Mouse (Mus musculus) limb, embryonic 12.5 days (tissue): ENCODE data around the gene Ubc. TPM values are rescaled to one million over a fixed set of nuclear protein-coding genes. Genes with fewer than 3 reads are reported as not detected.
"Not testable (repeated sequence)": the region's sequence is repeated elsewhere in the genome, so short reads cannot be mapped to it uniquely, and the experiment has no call there.

Source experiments
- ATAC-seq: fragments of 200-750 bp; cut with Nextera tagmentation; 2 replicates; pipeline ENCODE4 v1.8.0; 2017; ENCODE audit warnings: low read depth, moderate TSS enrichment; ENCODE audit not compliant: insufficient number of reproducible peaks, insufficient read depth, low FRiP score, low TSS enrichment
- H3K27ac ChIP-seq: fragments of 300-500 bp; sonication (generic); 2 replicates; pipeline ENCODE4 v1.5.1; 2016; ENCODE audit warnings: mild to moderate bottlenecking, moderate library complexity
- H3K27me3 ChIP-seq: fragments of 300-500 bp; sonication (generic); 2 replicates; pipeline ENCODE4 v1.6.1; 2016; ENCODE audit warnings: mild to moderate bottlenecking, moderate library complexity
- H3K36me3 ChIP-seq: fragments of 300-500 bp; sonication (generic); 2 replicates; pipeline ENCODE4 v1.6.1; 2016; ENCODE audit warnings: mild to moderate bottlenecking, moderate library complexity
- H3K4me1 ChIP-seq: fragments of 300-500 bp; sonication (generic); replicated peaks from 2 replicates; pipeline ENCODE4 v1.6.1; 2016
- H3K4me2 ChIP-seq: fragments of 300-500 bp; sonication (generic); 2 replicates; pipeline ENCODE4 v1.6.1; 2016; ENCODE audit warnings: mild to moderate bottlenecking, moderate library complexity
- H3K4me3 ChIP-seq: fragments of 300-500 bp; sonication (generic); replicated peaks from 2 replicates; pipeline ENCODE4 v1.5.1; 2016; ENCODE audit warnings: mild to moderate bottlenecking
- H3K9ac ChIP-seq: fragments of 300-500 bp; sonication (generic); replicated peaks from 2 replicates; pipeline ENCODE4 v1.6.1; 2016; ENCODE audit warnings: mild to moderate bottlenecking, moderate library complexity
- H3K9me3 ChIP-seq: fragments of 300-500 bp; sonication (generic); 2 replicates; pipeline ENCODE4 v1.6.1; 2016; ENCODE audit warnings: mild to moderate bottlenecking, moderate library complexity
- WGBS: fragments of 180-500 bp; shearing (Covaris S2); methylation state at CpG from one replicate; pipeline ENCODE4 v1.1.7; 2016; 5-methylcytosine and 5-hydroxymethylcytosine counted together
- polyA plus RNA-seq: library from polyadenylated mRNA; unstranded; fragments of >200 nt; fragmentation: Nextera tagmentation; extraction: Ambion mirVana; gene quantifications from 2 replicates; pipeline ENCODE4 v1.2.1, GENCODE M21; 2016

The Ubc gene
- polyA plus RNA-seq, result 1,024 and 1,053 TPM in 2 replicates

DNA sequence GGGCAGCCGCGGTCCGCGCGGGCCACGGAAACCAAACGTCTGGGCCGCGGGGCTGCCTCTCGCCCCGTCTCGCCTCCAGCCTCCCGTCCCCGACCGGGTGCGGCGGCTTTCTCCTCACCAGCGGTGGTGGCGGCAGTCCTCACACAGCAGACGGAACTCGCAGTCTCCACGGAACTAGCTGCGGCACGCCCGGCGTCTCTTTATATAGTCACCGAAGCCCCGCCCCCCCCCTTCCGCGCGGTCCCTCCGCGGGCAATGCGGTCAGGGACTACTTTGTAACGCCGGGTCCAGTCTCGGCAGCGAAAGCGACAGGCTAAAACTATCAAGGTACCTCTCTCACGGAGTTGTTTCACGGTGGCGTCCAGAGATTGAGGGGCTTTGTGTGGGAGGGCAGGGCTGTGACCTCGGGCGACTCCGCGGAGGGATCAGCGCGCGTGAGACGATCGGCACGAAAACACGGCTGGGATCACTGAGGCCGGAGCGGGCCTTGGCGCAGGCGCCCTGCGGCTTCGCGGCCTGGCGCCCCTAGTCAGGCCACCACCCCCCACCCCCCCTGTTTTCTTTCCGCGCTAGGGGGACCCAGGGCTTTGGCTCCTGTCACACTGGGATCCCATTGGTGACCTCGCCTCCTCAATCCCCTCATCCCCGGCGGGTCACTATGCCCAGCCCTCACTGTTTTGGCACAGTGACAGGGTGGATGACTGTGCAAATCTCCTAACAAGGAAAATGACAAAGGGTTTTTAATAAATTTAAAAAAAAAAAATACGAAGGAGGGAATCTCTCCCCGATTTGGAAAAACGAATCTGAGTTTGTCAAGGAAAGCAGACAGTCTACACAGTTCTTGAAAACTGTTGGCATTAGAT lies at the start of gene Ubc:
Gene Ubc, minus strand, starts transcription at position 624 of the 863 bp plus-strand sequence.
- no peaks in the 10 kb centered on the region for H3K27me3 ChIP-seq
- peak within 1 kb of the TSS; percentile 98 for H3K9ac ChIP-seq
- peaks cover 17% of the 10 kb centered on the region for H3K36me3 ChIP-seq
- peak; percentile 69 for ATAC-seq
- peak within 1 kb of the TSS; percentile 99 for H3K4me3 ChIP-seq
- no peaks in the 10 kb centered on the region for H3K9me3 ChIP-seq
- peak within 1 kb of the TSS; percentile 93 for H3K27ac ChIP-seq
- WGBS, result 1% methylated on average over 69 of the region's 69 CpGs
- peak within 1 kb of the TSS; percentile 90 for H3K4me2 ChIP-seq
- H3K4me1 ChIP-seq, result peaks cover 39% of the 10 kb centered on the region

DNA sequence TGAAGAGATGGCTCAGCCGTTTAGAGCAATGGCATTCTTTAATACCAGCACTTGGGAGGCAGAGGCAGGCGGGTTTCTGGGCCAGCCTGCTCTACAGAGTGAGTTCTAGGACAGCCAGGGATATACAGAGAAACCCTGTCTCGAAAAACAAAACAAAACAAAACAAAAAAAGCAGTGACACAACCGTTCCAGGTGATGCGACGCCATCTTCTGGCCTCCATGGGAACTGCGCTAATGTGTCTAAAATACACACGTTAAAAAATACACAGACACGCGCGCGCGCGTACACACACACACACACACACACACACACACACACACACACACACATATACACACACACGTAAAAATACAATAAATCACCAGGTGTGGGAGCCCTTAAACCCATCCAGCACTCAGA lies 44.3 kb upstream of the Ubc start:
- Histone ChIP-seq H3K4me3 (peak overlapping the region; percentile 93), H3K4me1 (peaks cover 12% of the 10 kb centered on the region), H3K36me3 (peaks cover 25% of the 10 kb centered on the region), H3K4me2 (peak overlapping the region; percentile 97)
- not testable (repeated sequence) for H3K9me3 ChIP-seq, H3K27ac ChIP-seq, H3K9ac ChIP-seq, H3K27me3 ChIP-seq
- peak; percentile 33; the same call in 1 of the 2 replicates for ATAC-seq
- WGBS, result 54% methylated on average over 15 of the region's 15 CpGs

DNA sequence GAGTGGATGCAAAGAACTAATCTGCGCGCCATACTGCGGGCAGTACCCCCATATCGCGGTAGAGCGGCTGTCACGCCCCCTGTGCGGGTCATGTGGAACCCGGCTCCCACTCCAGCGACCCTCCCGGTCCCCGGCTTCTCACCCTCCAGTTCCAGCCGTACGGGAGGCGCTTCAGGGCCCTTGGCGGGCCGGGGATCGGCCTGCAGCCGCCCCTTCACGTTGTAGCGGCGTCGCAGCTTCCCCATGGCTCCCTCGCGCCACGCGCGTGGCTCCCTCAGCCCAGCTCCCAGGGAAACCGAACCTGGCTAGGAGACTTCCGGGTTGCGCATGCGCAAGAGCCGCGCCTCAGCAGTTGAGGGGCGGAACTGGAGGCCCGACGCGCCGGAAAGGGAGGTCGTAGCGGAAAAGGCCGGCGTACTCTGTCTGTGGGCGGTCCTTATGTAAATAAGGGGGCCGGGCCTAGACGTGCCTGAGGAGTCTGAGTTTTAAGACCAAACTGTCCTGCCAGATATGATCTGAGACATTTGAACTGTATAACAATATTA lies 43.9 kb upstream of the Ubc start, which contains the start of gene Dhx37:
Gene Dhx37, minus strand, starts transcription at position 329 of the 545 bp plus-strand sequence.
- peaks cover 12% of the 10 kb centered on the region for H3K4me1 ChIP-seq
- peak within 1 kb of the TSS; percentile 89 for H3K9ac ChIP-seq
- peak within 1 kb of the TSS; percentile 97 for H3K4me2 ChIP-seq
- no peaks in the 10 kb centered on the region for H3K27me3 ChIP-seq
- H3K9me3 ChIP-seq, result 0 out of 2 replicates have a peak, but pooled peaks cover 4% of the 10 kb centered on the region
- H3K27ac ChIP-seq, result peak within 1 kb of the TSS; percentile 81
- peak within 1 kb of the TSS; percentile 93 for H3K4me3 ChIP-seq
- peak; percentile 91 for ATAC-seq
- under 1% methylated on average over 46 of the region's 46 CpGs for WGBS
- peaks cover 30% of the 10 kb centered on the region for H3K36me3 ChIP-seq

DNA sequence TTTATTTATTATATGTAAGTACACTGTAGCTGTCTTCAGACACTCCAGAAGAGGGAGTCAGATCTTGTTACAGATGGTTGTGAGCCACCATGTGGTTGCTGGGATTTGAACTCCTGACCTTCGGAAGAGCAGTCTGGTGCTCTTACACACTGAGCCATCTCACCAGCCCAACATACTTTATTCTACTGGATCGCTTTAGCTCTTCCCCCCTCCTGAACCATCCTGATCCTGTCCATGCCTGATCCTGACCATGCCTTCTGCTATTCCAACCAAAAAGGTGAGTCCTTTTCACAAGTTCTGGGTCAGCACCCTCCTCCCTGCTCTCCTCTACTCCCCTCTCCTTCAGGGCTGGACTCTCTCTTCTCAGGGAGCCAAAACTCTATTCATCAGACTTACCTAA lies 42.3 kb upstream of the Ubc start:
- not testable (repeated sequence) for ATAC-seq, H3K27me3 ChIP-seq, H3K4me3 ChIP-seq, H3K27ac ChIP-seq, H3K9me3 ChIP-seq
- Histone ChIP-seq H3K9ac (peak overlapping the region; percentile 89), H3K36me3 (peaks cover 45% of the 10 kb centered on the region), H3K4me1 (peaks cover 12% of the 10 kb centered on the region), H3K4me2 (peak overlapping the region; percentile 97; the same call in 1 of the 2 replicates)
- WGBS, result 87% methylated on average over 2 of the region's 2 CpGs

DNA sequence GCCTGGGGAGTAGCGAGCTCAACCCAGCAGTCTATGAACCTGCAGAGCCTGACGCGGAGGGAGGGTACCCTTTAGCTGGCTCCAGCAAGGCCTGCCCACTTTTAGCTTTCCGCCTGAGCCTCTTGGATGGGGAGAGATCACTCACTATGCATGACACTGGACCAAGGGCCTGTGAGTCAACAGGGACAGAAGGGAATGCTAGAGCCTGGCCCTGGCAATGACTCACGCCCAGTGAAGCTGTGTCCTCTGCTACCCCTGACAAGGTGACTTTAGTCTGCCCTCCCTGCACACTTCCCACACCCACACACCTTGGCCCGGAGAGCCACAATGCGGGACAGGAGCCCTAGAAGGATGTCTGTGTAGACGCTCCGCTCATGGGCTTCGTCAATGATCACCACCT lies 36.3 kb upstream of the Ubc start:
- Histone ChIP-seq H3K27ac (no peak overlapping the region), H3K4me1 (no peaks in the 10 kb centered on the region), H3K9me3 (no peaks in the 10 kb centered on the region), H3K4me2 (no peak overlapping the region), H3K36me3 (peaks cover 100% of the 10 kb centered on the region), H3K27me3 (no peaks in the 10 kb centered on the region), H3K4me3 (no peak overlapping the region), H3K9ac (no peak overlapping the region)
- 95% methylated on average over 10 of the region's 10 CpGs for WGBS
- ATAC-seq, result no peak

DNA sequence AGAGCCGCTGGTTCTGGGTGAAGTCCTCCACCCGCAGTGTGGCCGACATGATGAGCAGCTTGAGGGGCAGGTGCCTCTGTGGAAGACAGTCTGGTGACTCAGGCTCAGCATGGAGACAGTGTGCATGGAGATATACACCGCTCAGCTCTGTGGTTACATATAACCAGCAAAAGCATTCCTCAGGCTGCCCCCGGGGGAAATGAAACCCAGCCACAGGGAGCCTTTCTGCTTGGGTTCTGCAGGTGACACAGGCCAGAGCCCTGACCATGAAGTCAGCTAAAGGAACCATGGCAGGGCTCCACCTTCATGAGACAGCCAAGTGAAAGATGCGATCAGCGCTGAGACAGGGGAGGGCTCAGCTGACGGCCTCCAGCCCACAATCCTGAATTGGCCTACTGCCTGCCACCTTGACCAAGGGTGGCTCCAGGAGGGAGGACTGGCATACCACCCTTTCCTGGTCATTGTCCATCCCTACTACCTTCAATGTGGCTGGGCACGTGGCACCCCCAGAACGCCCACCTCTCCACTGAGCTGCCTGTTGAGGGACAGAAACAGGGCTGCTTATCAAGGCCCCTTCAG lies 35.8 kb upstream of the Ubc start:
- Histone ChIP-seq H3K4me2 (no peak overlapping the region), H3K9ac (no peak overlapping the region), H3K27me3 (no peaks in the 10 kb centered on the region), H3K4me1 (no peaks in the 10 kb centered on the region), H3K36me3 (peaks cover 100% of the 10 kb centered on the region), H3K4me3 (no peak overlapping the region), H3K27ac (no peak overlapping the region), H3K9me3 (no peaks in the 10 kb centered on the region)
- 92% methylated on average over 10 of the region's 10 CpGs for WGBS
- ATAC-seq, result no peak

DNA sequence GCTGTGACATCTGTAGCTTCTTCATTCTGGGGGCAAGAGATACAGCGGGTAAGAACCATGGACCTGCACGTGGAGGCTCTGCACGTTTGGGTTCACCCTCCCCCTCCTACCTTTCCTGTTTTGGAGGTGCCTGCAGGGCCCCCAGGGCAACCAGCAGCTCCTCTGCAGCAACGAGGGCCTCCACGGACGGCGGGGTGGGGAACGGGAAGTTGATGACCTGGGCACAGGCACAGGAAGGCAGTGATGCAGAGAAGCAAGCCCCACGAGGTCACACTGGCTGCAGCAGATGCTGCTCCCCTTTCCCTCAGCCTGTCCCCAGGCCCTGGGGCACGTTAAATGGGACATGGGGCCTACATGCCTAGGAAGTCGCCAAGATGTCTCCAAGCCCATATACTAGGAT lies 29.1 kb upstream of the Ubc start:
- Histone ChIP-seq H3K9ac (no peak overlapping the region), H3K4me3 (no peak overlapping the region), H3K4me2 (no peak overlapping the region), H3K4me1 (no peaks in the 10 kb centered on the region), H3K27ac (no peak overlapping the region), H3K9me3 (no peaks in the 10 kb centered on the region), H3K36me3 (peaks cover 99% of the 10 kb centered on the region), H3K27me3 (no peaks in the 10 kb centered on the region)
- no peak for ATAC-seq
- 83% methylated on average over 11 of the region's 11 CpGs for WGBS

DNA sequence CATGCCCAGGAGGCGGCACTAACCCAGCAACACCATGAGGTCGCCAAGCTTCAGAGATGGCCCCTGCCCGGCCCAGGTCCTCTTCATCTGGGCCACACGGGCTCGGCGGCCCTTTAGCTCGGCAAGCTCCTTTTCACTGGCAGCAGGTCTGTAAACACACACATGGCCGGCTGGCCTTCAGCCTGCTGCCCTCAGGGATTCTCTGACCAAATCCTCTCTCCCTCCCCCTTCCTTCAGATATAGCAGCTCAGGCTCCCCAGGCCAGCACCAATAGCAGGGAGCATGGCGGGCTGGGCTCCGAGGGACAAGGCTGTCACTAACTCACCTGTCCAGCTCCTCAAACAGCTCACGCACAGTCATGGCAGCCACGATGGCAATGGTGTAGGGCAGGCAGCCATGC lies 28.6 kb upstream of the Ubc start:
- WGBS, result 90% methylated on average over 12 of the region's 12 CpGs
- Histone ChIP-seq H3K9ac (no peak overlapping the region), H3K4me1 (no peaks in the 10 kb centered on the region), H3K9me3 (no peaks in the 10 kb centered on the region), H3K4me2 (no peak overlapping the region), H3K27ac (no peak overlapping the region), H3K4me3 (no peak overlapping the region), H3K36me3 (peaks cover 99% of the 10 kb centered on the region), H3K27me3 (no peaks in the 10 kb centered on the region)
- no peak for ATAC-seq

DNA sequence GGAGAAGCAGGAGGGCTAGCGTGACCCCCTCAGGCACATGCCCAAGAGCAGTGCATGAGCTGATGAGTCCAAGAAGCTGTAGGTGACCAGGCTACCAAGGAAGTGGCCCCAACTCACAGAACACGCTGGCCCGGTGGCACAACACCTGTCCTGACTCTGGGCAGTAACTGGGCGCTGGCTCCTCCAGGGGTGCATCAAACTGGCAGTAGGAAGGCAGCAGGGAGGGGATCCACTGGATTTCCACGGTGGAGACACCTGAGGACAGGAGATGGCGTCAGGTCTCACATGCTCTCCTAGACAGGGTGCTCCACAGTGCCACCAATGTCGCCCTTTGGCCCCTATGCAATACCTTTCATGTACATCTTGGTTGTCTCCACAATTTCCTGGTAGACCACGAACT lies 26.2 kb upstream of the Ubc start:
- no peak overlapping the region for H3K27ac ChIP-seq
- peaks cover 81% of the 10 kb centered on the region for H3K36me3 ChIP-seq
- 88% methylated on average over 8 of the region's 8 CpGs for WGBS
- ATAC-seq, result no peak
- H3K4me1 ChIP-seq, result no peaks in the 10 kb centered on the region
- H3K27me3 ChIP-seq, result no peaks in the 10 kb centered on the region
- no peak overlapping the region for H3K4me3 ChIP-seq
- no peak overlapping the region for H3K9ac ChIP-seq
- H3K4me2 ChIP-seq, result no peak overlapping the region
- H3K9me3 ChIP-seq, result no peaks in the 10 kb centered on the region

DNA sequence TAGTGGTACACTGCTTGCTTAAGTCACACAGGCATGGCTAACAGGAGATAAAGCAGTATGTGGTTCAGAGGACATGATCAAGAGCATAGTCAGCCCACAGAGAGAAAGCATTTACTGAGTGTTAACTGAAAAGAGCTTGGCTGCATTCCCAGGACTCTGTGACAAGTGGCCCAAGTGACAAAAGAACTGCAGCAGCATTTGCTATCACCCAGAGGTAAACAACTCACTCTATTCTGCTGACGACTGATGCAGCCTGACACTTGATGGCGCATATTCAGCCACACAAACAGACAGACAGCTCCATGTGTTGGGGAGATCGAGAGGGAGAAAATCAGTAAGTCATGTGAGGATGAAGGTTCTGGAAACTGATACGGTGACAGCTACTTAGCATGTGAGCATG lies 23.8 kb upstream of the Ubc start:
- H3K9me3 ChIP-seq, result no peaks in the 10 kb centered on the region
- peaks cover 57% of the 10 kb centered on the region for H3K36me3 ChIP-seq
- H3K27me3 ChIP-seq, result no peaks in the 10 kb centered on the region
- no peak overlapping the region for H3K4me3 ChIP-seq
- no peak for ATAC-seq
- no peak overlapping the region for H3K9ac ChIP-seq
- H3K4me1 ChIP-seq, result peaks cover 8% of the 10 kb centered on the region; the same call in 1 of the 2 replicates
- 90% methylated on average over 4 of the region's 4 CpGs for WGBS
- no peak overlapping the region for H3K4me2 ChIP-seq
- H3K27ac ChIP-seq, result no peak overlapping the region

DNA sequence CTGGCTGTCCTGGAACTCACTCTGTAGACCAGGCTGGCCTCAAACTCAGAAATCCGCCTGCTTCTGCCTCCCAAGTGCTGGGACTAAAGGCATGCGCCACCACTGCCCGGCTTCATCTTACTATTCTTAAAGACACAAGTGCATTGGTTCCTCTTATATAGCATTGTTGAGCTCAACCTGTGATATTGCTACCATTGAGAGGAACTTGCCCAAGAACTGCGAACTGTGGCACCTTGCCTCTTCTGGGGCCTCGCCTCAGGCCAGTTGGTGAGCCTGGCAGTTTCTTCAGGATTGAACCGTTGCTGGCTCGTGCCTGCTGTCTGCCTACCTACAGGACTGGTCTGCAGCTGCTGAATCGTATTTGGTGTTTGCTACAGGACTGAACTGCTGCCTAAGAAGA lies 22.5 kb upstream of the Ubc start:
- 91% methylated on average over 8 of the region's 8 CpGs for whole genome bisulfite sequencing

More for the DNA sequence above, 22.5 kb upstream of the Ubc start:
- H3K9me3 ChIP-seq, H3K4me2 ChIP-seq, H3K9ac ChIP-seq, ATAC-seq, H3K4me1 ChIP-seq, H3K27me3 ChIP-seq, H3K27ac ChIP-seq, H3K4me3 ChIP-seq: not testable (repeated sequence)
- peaks cover 45% of the 10 kb centered on the region for H3K36me3 ChIP-seq
